Comparison of ENCODE assay signal across 8 mouse cellular contexts in the genomic region with DNA sequence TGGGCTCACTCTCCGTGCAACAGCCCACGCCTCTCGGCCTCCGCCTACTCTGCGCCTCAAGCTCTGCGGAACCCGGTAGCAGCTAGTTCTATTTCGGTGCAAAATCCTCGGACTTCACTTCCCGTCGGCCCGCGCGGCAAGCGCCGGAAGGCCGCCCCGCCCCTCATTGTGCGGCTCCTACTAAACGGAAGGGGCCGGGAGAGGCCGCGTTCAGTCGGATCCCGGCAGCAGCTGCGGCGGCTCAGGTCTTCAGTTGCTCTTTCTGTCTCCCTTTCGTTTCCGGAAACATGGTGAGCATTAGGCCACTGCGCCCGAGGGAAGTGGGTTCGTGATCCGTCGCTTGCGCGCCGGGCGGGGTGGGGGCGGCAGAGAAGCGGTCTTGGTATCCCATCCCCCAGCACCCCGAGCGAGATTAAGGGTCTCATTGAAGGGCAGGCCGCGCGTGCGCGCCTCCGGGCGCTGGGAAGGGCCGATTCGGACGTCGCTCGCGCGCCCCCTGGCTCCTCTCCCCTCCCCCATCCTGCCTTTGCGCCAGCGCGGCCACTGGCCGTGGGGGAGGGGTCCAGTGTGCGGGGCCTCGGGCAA. TPM values are rescaled to one million over a fixed set of nuclear protein-coding genes. Genes with fewer than 3 reads are reported as not detected.
A peak's percentile ranks its signal among the peaks of the same experiment; 100 is the strongest.
DNase-seq lines count a peak whose midpoint lies in the region; ATAC-seq lines count a peak whose summit lies in the region.

A gene (plus strand): TSS at position 143 of the 585 bp plus-strand sequence.

- DNase-seq in embryo, embryonic 10 days (ENCODE audit: low spot score), result peak; percentile 96
- DNase-seq in gastrocnemius, postnatal 10 days, result peak; percentile 92
- DNase-seq in induced T-regulatory cell, adult 2 months (ENCODE audit: low read depth), result peak; percentile 97
- DNase-seq in left cerebral cortex, adult 9 months (ENCODE audit: low spot score in 2 of 2), result peak; percentile 88 to 96
- peak; percentile 93 for DNase-seq in right cerebral cortex, postnatal 14 days
- peak; percentile 91 to 95 for DNase-seq in urinary bladder, postnatal 36 days (ENCODE audit: low spot score in 2 of 2)

- peak; percentile 41 for ATAC-seq in activated CD4-positive, CD25-positive, alpha-beta regulatory T cell, adult 4 months
- ATAC-seq in megakaryocyte progenitor cell, adult 5-6 weeks (replicated peaks; ENCODE audit: poor library complexity), result peak; percentile 49

RNA-seq across cellular contexts. Expression of the gene that starts here (rescaled TPM):
- polyA plus RNA-seq in activated CD4-positive, CD25-positive, alpha-beta regulatory T cell, adult 4 months (2017; shearing (Covaris generic)), result 1,000 to 10,000 TPM; 2,749 to 2,812 TPM
- total RNA-seq in gastrocnemius, postnatal 10 days (2021), result 100 to 1,000 TPM; 305 to 378 TPM
- 1,737 and 1,793 TPM in 2 replicates for total RNA-seq in megakaryocyte progenitor cell, adult 5-6 weeks (2015)
- 1,233 and 1,355 TPM in 2 replicates for total RNA-seq in megakaryocyte progenitor cell, adult 5-6 weeks (2017)

Comparison
In these comparisons a context has a peak if more than half of its experiments do, and no peak if none do; other contexts are left out.
1. Peak in every context shown above with its lines: DNase-seq and ATAC-seq.